Mouse (Mus musculus): Measurements from ENCODE around the gene Ice1. TPM values are rescaled to one million over a fixed set of nuclear protein-coding genes. Genes with fewer than 3 reads are reported as not detected.

The Ice1 gene
- total RNA-seq, 2 experiments from 2014 or later = 41.8 to 45.3 TPM

DNA sequence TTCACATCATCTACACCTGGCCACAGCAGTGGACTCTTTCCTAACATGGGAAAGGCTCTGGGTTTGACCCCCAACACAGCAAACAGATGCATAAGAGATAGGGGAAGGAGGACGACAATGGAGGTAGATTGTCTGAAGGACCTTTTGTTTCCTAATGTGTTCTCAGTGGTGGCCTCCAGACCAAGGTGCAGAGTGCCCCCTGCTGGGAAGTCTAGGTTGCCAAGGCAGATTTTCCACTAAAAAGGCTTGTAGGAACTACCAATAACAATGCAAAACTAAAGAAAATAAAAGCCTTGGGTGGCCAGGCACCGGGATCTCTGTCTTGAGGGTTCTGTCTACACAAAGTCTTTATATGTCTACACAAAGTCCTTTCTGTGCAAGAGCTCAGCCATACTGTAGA lies 54.9 kb downstream of the Ice1 start:
- no peak for DNase-seq (ENCODE audit: low spot score in 2 of 2)

DNA sequence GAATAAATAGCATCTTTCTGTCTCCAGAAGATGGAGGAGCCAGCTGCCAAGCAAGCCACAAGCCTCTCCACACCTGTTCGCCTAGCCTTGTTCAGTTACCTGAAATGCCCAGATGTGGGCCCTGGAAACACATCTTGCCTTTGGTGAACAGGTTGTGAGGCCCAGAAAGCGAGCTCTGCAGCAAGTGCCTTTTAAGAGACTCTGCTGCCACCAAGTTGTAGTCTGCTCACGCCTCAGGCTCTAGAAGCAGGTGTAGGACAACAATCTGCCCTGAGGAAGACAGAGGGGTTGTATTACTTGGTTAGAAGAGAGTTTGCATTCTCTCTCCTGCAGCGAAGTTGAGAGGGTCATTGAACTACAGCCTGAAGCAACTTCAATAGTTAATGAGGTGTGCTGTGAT lies 55.9 kb downstream of the Ice1 start:
- DNase-seq (ENCODE audit: low spot score in 2 of 2) = no peak

DNA sequence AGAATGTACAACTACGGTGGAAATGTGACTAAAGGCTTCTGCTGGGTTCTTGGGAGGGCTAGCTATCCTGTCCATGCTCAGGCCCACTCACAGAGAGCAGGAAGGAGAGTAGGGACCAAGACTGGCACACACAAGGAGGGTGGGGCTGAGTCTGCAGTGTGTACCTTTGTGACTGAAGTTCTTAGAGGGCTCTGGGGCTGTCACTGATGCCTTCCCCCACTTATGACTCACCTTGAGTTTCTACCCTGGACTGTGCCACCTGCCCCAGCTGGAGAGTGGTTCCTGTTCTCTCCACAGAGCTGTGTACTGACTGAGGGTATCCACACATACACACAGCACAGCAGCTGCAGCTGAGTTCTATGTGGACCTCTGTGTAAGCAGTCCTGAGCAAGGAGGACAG lies 63.2 kb downstream of the Ice1 start:
- no peak for DNase-seq (ENCODE audit: low spot score in 2 of 2)

DNA sequence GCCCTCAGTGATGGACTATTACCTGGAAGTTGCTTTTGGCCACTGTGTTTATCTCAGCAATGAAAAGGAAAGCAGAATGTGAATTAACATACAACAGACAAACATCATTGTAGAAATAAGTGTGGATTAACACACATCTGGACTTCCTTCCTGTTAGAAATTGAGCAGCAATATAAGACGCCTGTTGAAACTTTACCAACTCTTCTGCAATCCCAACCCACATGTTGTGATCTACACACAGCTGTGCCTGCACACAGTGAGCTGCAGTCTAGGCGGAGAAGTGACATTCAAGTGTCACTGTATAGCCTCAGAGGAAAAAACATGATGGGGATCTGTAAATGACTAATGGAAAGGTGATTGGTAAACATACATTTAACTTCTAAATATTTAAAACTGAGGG lies 69.5 kb downstream of the Ice1 start:
- no peak for DNase-seq (ENCODE audit: low spot score in 2 of 2)

DNA sequence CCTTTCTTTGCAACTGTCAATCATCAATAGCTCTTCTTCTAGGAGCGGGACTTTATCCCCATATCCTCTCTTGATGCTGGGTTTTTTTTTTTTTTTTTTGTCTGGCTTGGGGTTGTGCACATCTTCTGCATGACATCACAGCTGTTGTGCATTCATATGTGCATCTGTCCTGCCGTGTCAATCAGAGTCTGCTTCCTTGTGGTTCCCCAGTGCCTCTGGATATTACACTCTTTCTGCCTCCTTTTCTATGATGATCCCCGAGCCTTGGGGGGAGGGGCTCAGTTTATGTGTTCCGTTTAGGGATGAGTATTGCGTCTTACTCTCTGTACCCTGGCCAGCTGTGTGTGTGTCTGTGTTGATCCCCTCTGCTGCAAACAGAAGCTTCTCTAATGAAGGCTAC lies 84.0 kb downstream of the Ice1 start:
- DNase-seq (ENCODE audit: low spot score in 2 of 2) = no peak

DNA sequence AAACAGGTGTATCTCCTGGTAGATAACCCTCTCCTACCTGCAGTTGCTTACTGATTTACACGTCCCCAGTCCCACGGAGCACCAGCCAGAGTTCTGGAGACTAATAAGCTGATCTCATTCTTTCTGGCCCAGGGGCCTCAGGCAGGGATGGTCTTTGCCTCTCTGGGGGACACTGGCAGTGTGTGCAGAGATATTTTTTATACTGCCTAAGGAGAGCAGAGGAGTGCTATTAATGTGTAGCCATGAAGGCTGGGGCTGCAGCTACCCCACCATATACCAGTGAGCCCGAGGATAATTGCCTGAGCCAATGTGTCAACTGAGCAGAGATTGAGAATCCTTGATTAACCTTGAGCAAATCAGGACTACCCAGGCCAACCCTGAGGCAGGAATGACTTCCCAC lies 90.0 kb downstream of the Ice1 start:
- no peak for DNase-seq (ENCODE audit: low spot score in 2 of 2)

DNA sequence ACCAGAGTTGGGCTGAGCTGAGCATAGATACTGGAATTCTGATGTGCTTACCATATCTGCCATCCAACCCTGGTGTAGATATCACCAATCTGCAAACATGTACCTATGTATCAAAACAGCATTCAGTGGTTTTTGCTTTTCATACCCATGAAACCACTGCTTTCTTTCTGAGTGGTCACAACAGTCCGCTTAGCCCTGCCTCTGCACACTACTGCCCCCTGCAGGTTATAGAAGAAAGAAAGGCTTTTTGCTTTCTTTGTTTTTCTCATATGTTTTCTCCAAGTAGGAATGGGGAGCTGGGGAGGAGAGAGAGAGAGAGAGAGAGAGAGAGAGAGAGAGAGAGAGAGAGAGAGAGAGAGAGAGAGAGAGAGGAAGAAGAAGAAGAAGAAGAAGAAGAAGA lies 92.2 kb downstream of the Ice1 start:
- DNase-seq (ENCODE audit: low spot score in 2 of 2) = no peak

DNA sequence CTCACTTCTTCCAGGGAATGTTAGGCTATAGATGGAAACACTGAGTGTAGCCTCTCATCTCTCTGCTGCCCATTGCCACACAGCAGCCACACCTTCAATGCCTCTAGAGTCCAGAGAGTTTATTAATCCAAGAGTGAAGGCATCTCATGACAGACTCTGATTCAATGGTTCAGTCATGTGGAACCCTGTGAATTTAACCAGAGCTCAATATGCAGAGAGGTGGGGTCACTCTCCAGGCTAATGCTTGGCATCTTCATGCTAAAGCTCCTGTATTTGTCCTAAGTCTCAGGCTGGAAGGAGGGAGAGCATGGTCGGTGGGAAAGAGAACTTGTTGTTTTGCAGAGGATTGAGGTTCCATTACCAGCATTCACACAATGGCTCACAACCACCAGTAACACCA lies 97.6 kb downstream of the Ice1 start:
- no peak for DNase-seq (ENCODE audit: low spot score in 2 of 2)

DNA sequence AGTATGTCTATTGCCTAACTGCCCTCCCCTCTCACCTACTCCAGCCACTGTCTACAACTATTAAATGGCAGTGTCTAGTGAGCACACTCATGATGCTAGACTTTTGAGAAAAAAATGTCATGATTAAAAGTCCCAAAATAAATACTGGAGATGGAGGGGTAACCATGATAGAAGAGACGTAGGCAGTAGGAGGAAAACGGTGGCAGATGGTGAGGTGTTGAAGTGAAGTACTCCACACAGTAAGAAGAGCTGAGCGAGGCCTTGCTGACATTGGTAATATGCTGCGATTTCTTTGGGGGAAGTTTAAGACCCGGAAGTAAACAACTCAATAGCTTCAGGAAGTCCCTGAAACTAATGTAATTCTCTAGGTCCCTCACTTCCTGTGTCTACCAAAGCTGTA lies 104.0 kb downstream of the Ice1 start:
- DNase-seq (ENCODE audit: low spot score in 2 of 2) = no peak

DNA sequence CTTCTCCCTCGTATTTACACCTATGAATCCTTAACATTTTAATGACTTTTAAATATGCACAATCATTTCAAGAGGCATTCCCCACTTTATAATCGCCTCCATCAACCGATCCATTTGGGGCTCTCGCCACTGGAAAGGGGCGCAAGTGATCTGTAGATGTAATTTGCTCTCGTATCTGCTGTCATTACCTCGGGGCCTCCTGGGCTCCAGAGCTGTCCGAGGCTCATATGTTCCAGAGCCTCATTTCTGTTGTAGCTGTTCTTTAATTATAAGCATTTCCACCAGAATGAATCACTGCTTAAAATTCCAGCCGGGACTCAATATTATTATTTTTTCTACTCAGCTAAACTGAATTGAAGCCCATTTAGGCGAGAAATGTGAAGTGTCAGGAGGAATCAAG lies 104.7 kb downstream of the Ice1 start:
- no peak for DNase-seq (ENCODE audit: low spot score in 2 of 2)

DNA sequence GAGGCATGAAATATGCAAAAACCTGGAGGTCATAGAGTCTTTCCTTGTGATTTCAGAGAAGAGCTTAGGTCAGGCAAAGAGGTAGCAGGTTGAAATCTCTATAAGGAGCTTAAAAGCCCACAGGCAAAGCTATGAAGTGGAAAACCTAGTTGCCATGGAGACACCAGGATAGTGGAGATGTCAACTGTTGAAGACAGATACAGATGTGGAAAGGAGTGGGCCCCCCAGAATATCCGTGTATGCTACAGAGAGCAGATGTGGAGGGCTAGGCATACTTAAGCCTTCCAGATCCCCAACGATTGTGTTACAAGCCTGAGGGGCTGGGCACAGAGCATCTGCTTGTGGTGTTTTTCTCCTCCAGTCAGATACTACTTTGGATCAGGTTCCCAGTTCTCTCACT lies 119.8 kb downstream of the Ice1 start:
- DNase-seq (ENCODE audit: low spot score in 2 of 2) = no peak

DNA sequence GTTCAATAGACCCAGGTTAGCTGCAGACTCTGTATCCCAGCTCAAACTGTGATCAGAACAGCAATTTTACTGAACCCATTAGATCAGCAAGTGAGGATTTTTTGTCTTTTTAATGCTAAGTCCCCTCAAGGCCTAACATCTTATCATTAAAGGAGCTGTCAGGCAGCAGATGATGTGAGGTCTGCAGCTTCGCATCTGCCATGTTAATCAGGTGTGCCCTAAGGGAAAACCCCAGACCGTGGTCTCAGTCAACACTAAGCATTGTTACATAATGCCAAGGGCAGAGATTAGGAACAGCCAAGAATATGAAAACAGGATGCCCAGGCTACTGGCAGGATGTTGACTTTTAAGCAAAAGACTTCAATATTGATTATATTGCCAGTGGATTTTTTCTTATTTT lies 122.4 kb downstream of the Ice1 start:
- DNase-seq (ENCODE audit: low spot score in 2 of 2) = no peak

DNA sequence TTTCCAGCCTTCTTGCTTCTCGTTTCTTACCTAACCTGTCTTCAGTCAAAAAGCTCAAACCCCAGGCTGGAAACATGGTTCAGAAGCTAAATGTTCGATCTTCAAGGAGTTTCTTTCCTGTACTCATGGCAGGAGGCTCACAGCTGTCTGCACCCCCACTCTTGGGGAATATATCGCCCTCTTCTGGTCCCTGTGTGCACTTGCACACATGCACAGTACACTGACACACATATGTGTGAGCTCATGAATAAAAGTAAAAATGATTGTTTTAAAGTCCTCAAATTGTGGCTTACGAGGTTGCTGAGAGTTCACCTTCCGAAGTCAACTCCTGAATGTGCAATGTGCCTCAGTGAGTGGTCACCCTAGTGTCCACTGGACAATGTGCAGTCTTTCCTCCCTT lies 127.2 kb downstream of the Ice1 start:
- no peak for DNase-seq (ENCODE audit: low spot score in 2 of 2)

DNA sequence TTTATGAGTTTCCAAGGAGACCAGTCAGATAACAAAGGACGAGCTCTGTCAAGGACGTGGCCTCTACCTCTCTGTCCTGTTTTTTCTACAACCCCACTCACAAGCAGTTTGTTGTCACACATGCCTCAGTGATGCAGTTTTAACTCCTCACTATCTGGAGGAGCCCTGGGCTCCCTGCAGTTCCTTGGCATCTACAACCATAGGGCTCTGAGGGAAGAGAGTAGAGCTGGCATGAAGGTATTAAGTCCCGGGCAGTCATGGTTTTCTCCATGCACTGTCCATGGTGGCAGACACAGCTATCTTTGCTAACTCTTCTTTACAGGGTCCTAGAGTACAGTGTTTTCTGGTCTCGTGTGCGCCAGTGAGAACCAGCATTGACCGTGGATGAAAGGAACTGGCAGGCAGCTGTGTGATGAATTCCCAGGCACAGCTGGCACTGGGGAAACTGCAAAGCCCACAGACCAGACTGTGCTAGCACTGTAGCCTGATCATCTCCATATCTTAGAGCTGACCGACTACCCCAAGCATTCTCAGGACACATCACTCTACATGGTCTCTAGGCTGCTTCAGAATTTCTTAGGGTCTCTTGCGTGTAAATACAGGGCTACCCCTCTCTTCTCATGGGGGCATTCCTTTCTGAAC lies 127.9 kb downstream of the Ice1 start:
- no peak for DNase-seq (ENCODE audit: low spot score in 2 of 2)

DNA sequence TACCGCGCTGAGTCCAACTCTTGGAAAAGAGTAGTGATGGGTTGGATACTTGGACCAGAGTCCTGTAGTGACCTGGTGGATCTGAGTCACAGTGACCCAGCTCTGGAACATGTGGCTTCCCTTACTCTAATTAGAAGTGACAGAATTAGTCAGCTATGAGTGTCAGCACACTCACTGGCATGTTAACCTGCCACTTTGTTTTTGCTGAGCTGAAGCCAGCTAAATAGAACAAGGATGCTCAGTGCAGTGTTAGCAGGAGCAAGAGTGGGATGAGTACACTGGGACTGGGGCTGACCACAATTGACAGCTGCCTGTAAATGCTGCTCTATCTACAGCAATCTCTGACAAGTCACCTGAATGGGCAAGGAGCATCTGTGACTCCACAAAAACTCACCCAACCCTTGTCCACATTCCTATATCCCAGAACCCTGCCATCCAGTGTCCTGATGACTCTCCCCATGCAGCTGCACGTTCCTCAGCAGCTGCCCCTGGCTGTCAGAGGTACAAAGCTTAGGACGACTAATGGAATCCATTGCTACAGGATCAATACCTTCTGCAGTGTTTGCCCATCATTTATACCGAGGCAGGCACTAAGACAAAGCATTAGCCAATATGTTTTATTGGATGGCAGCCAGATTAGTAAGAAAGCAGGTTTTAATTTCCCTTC lies 128.6 kb downstream of the Ice1 start:
- no peak for DNase-seq (ENCODE audit: low spot score in 2 of 2)

Other genes starting within 250 kb of the Ice1 start
- gene Adamts16, start 204.2 kb upstream of the Ice1 start, total RNA-seq (2021) = 10 to 100 TPM in 1 of 2 experiments, 1 to 10 TPM in 1; 2.9 to 10.1 TPM